Mouse (Mus musculus): ENCODE results near the gene Sh3tc1.

Sh3tc1 gene

DNA sequence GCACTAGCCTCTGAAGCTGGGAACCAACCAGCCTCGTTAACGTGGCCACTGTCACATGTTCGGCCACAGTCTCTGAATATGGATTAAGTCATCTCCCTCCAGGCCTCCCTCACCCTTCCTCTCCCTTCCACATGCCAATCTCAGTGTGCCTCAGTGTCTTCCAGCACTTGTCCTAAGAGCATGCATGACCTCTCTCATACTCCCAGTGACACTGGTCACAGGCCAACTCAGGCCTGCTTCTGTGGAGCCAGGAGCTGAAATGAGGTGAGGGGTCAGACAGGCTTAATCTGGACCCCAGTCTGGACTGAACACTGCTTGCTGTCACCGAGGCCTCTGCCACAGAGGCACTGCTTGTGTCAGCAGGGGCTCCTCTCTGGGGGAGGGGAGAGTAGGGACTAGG, 53.5 kb downstream of the Sh3tc1 start:
- no peak for DNase-seq (ENCODE audit: low read depth, low spot score)

DNA sequence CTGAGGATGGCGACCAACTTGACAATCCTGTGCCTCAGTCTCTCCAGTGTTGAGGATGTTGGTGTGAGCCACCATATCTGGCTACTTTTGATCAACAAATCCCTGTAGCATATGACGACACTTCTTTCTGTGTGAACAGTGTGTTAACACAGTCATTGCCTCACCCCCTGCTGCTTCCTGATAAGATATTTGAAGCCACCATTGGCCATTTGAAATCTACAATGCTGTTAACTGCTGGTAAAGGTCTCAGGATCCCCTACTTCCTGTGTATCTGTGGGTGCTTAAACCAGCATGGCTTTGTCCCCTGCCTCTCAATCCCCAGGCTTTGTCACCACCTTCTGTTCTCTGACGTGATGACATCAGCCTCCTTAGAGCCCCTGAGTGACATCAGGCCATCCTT, 54.7 kb downstream of the Sh3tc1 start:
- no peak for DNase-seq (ENCODE audit: low read depth, low spot score)

DNA sequence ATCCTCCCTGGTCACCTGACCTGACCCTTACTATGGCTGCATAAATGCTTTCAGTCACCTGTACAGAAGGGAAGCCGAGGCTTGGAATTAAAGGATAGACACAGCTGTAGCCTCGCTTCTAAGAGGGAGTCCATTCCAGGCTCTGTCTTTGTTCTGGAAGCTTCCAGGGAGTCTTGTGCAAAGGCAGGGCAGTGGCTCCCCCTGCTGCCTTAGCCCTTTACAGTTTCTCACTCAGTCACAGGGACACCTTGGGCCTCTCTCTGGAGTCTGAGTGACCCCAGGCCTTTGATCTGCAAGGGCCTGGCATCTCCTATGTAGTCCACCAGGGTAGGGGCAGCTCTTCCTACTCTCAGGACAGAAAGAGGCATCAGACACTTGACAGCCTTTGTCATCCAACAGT, 58.8 kb downstream of the Sh3tc1 start:
- DNase-seq (ENCODE audit: low read depth, low spot score) = peak; percentile 58

DNA sequence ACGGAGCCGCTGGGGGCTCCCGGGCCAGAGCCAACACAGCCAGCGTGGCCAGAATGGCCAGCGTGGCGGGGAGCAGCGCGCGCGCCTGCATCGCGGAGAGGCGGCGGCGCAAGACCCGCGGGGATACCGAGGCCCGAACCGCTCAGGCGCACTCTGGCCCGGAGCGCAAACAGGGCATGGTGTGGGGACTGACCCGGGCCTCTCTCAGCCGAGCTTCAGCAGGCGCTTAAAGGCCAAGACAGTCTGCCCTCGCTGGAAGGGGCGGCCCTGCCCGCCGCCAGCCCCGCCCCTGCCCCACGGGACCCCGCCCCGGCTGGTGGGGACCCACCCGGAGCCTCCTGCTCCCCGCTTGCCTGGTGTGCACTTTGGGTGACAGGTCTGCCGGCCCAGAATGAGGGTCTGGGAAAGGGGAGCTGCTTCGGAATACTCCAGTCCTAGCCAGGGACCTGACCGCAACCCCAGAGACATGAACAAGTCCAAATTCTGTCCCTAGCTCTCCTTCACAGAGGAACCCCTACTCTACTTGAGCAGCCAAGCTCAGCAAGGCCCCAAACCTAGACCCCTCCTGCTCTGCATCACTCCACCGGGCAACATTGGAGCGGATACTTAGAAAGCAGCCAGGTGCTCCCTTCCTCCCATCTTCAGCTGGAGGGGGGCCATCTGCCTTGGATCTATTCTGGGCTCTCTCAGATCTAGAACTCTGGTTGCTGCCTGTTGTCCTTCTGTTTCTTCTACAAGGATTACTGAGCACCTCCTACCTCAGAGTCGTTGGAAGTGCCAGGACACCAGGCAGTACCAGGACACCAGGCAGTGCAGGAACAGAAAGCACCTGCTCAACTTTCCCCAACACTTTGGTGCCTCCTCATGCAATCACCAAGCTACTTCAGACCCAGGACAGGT, 60.3 kb downstream of the Sh3tc1 start, which contains the start of gene Htra3:
Htra3 (minus strand) TSS at position 527 of the 900 bp plus-strand sequence.
- DNase-seq (ENCODE audit: low read depth, low spot score) = peak; percentile 65

DNA sequence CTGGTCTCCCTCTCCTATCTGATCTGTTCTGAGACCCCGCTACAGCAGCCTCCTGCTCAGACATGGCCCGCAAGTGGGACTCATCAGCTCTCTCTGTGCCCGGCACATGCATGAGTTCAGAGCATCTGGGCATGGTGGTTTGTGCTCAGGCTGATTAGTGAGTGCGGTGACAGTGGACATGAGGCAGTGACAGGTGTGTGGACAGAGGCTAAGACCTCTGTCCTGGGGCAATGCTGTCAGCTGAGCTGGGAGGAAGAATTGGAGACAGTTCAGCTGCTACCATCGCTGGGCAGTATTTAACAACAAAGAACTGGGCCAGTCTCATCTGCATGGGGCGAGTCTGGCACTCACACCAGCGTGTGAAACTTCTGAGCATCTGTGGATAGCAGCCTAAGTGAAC, 62.8 kb downstream of the Sh3tc1 start:
- no peak for DNase-seq (ENCODE audit: low read depth, low spot score)

DNA sequence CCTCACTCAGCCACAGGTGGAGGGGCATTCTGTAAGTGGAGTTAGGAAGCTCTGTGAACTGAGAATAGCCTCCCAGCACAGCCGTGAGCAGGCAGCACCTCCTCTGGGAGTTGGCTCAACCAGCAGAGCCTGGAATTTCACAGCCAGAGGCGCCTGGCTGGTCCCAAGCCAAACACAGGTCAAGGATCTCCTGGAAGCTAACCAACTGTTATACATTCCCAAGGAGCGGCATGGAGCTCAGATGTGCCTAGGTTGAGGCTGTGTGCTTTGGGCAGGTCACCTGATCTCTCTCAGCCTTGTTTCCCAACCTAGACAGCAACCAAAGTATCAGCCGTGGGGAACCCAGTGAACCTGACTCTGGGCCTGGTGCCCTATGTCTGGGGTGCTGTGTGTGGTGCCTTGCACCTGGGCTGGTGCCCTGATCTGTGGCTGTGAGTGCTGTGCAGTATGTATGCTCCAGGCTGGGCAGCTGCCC, 65.7 kb downstream of the Sh3tc1 start:
- no peak for DNase-seq (ENCODE audit: low read depth, low spot score)

DNA sequence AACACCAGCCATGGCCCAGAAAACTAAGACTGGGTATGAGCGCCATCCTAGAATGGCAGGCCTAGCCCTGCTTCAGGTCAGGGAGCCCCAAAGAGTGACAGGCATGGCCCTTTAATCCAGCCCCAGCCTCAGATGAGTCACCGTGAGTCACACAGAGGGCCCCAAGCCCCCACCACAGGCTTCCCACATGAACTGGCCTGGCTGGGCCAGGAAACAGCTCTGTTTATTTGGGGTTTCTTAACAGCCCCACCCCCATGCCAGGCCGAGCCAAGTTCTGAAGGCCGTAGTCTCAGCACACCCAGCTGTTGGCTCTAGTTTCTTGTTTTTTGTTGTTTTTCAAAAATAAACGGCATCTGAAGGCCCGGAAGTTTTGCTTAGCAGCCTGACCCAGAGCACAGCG, 66.7 kb downstream of the Sh3tc1 start:
- peak; percentile 69 for DNase-seq (ENCODE audit: low read depth, low spot score)

DNA sequence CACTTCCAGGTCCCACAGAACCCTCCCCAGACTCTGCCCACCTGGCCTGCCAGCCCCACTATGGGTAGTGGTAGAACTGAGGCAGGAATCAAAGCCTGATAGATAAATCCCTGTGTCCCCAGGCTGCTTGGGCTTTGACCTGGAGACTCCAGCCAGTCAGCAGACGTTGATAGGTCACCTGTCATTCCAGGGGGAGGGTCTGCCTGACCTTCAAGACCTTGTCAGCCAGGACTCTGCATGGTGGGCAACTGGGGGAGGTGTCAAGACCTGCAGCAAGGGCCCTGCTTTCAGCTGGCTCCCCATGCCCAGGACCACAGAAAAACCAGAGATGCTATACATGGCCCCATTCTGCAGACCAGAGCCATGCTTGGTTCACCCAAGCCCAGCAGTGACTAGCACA, 67.2 kb downstream of the Sh3tc1 start:
- no peak for DNase-seq (ENCODE audit: low read depth, low spot score)

DNA sequence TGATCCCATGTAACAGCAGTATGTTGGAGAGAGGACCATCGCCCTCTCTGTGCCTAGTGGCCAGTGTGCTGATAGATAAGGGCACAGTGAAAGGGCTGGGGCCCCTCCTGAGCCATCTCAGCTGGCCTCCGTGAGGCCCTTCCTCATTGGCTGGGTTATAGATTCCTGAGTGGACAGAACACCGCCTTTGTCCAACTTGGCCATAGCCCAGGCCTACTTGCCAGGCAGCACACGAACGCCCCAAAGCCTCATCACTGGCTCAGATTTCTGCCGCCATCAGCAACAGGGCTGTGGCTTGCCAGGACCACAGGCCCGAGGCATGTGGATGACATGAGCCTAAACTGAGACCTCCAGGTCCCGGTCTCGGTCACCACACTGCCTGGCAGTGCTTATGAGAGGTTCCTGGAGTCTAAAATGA, 68.3 kb downstream of the Sh3tc1 start:
- DNase-seq (ENCODE audit: low read depth, low spot score) = peak; percentile 90

DNA sequence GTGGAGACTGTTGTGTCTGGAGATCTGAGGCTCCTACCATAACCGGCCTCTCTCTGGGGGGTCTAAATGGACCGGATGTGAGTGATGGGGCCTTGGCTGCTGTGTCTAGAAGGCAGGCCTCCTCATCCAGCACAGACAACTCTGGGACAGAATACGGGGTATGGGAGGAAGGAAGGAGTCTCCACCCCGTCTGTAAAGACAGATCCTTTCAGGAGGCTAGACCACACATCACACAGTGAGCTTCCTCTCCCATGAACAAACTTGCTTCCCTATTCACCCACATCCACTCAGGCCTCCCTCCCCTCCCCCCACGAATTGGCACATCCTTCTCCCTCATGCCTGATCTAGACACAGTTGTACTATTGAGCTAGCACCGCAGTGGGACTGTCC, 69.4 kb downstream of the Sh3tc1 start:
- DNase-seq (ENCODE audit: low read depth, low spot score) = peak; percentile 66

DNA sequence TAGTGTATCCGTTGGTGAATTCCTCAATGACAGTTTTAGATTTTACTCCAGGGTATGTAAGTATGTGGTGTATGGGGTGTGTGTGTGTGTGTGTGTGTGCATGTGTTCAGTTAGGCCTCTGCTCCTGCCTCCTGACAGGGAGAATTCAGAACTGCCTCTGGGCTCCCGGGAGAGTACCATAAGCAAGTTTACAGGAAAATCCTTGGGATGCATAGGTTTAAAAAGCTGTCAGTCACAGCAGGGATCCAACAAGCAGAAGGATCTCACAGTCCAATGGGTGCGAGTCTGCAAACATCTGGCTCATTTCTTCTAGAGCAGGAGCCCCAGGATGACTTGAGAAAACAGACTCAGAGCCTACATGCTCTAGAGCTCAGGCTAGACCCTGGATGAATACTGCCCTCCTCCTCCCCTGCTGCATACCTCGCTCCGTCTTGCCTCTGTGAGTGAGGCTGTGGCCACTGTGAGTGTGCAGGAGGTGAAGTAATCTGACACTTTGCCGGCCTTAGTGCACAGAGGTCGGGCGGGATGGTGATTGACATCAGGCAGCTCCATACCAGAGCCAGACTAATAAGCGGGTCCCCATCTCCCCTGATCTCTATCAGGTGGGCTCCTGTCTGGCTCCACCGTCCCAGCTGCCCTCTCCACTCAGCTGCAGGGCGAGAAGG, 69.9 kb downstream of the Sh3tc1 start:
- DNase-seq (ENCODE audit: low read depth, low spot score) = no peak

DNA sequence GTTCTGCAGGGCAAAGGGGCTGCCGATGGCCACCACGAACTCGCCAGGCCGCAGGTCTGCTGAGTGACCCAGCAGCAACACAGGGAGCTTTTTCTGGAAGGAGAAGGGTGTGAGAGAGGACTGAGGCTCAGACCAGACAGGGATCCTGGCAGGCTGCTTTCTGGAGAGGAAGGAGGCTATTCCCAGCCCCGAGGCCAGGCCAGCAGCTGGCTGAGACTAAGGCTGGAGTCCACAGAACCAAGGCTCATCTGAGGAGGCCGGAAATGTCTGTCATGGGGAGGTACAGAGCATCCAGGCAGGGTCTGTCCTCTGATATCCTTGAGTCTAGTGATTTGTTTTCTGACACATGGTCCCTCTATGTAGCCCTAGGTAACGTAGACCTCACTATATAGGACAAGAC, 73.6 kb downstream of the Sh3tc1 start:
- no peak for DNase-seq (ENCODE audit: low read depth, low spot score)

DNA sequence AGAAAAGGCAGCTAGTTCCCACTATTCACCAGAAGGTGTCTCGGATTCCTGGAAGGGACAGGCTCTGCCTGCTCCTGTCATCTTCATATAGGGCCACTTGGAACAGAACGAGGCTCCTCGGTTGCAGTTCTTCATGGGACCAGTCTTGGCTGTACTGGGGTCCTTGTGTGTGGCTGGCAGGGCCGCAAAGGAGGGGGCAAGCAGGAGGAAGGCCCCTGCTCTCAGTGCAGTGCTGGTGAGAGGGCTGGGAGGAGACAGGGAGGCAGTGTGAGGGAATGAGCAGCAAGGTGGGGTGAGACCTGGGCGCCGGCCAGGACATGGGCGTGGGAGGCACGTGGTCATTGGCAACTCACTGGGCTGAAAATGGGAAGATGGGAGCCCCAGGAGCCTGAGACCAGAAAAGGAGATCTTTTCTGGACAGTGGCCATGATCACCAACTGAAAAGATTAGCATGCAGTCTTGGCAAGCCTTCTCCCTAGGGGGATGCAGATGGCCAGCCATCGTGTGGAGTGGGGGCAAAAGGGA, 77.7 kb downstream of the Sh3tc1 start:
- no peak for DNase-seq (ENCODE audit: low read depth, low spot score)

DNA sequence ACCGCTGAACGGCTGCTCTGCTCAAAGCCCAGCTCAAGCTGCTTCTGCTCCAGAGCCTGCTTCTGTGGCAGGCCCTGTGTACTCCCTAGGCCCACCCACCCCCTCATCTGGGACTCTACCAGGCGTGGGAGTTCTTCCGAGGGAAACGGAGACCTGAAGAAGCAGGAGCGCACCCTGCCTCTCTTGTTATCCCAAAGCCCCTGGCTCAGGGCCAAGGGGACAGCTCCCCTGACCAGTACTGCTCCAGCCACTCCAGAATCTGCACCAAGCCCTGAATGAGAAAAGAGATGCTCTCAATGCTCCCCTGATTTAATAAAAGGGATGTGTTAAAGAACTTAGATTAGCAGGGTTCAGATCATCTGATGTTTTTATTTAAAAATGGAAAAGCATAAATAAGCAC, 78.6 kb downstream of the Sh3tc1 start:
- DNase-seq (ENCODE audit: low read depth, low spot score) = no peak

DNA sequence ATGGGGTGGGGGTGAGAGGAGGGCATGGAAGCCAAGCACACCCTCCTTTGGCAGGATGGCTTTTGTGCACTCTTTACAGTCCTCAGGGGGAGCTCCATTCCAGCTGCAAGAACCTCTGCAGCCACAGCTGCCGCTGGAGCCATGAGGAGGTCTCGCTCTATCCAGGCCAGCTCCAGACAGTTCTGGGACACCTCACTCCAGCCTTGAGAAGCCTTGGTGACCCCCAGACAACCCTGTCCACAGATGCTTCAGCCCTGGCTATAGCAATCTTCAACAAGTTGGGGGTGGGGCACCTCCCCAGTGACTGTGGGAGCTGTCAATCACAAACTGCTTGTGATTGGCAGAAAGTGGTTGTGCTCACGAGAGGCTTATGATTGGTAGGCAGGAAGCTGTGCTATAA, 80.3 kb downstream of the Sh3tc1 start:
- DNase-seq (ENCODE audit: low read depth, low spot score) = no peak

DNA sequence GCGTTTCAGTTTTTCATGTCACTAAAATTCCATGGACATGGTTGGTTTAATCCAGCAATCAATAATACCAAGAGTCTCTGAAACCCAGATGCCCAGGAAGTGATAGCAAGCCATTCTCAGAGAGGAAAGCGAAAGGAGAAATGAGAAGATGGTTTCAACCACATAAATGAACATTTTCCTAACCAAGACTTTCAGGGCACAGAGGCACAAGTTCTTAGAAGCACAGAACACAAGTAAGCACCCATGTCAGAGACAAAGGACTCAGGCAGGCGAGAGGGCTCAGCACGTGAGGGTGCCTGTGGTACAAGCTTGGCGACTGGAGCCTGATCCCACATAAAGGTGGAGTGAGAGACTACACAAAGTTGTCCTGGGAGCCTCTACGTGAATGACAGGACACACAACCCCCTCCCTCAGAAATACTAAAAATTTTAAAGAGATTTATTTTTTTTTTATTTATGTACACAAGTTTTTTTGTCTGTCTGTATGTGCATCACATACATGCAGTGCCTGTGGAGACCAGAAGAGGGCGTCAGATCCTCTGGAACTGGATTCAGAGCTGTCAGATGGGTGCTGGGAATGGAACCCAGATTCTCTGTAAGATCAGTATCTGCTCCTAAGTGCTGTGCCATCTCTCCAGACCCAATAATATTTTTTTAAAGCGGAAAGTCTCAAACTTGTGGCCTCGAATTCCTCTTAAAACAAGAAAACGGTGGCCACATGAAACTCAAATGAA, 83.9 kb downstream of the Sh3tc1 start:
- no peak for DNase-seq (ENCODE audit: low read depth, low spot score)

DNA sequence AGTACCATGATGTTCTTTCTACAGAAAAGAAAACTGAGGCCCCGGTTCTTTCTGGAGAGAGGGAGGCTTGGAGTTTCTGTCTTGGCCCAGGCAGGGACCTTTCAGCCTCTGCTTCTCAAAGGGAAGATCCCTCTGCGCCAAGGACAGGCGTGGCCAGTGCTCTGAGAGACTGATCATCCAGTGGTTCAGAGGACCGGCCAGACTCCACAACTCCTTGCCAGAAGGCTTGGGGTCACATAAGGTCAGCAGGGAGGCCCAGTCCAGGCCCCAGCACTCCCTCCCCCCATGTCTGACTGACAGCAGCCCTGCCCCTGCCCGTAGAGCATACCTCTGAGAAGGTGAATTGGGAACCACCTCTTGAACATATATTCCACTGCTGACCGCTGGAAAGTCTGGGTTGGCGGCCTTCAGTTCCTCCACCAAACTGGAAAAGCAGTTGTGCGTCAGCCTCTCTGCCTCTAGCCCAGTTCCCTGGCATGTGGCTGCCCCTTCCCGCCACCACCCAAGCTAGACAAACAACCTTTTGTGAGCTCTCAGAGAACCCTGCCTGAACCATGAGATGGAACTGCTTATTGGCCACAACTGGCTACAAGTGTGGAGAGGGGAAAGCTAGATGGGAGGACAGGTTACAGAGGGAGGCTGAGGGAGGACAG, 85.9 kb downstream of the Sh3tc1 start:
- peak; percentile 53 for DNase-seq (ENCODE audit: low read depth, low spot score)

DNA sequence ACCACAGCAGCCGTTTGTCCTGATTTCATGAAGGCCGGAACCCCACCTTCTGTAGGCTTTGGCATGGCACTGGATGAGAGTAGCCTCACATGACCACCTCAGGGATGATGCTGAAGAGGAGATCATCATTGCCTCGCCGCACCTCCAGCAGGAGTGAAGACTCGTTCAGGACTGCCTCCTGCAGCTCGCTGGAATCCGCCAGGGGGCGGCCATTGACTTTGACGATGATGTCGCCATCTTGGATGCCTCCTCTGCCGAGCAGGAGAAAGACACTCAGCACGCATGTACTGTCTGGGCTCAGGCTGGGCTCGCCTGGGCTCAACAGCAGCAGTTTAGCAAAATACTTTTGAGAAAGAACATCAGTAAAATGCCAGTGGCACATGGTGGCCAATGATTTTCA, 86.9 kb downstream of the Sh3tc1 start:
- DNase-seq (ENCODE audit: low read depth, low spot score) = no peak

DNA sequence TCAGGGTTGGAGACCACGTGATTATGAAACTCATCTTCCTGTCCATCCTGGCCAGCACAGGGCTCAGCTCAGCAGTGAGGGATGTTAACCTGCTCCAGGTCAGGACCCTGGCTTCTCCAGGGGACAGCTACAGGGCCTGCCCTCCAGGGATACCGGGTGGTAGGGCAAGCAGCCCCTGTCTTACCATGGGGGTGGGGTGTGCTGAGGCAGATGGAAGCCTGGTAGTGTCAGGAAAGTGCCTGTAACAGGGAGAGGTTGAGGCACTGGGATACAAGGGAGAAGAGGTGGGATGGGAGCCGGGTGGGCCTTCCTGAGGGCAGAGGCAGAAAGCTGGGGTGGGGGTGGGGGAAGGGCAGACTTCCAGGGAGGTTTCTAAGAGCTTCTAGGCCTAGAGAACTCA, 87.5 kb downstream of the Sh3tc1 start:
- no peak for DNase-seq (ENCODE audit: low read depth, low spot score)

DNA sequence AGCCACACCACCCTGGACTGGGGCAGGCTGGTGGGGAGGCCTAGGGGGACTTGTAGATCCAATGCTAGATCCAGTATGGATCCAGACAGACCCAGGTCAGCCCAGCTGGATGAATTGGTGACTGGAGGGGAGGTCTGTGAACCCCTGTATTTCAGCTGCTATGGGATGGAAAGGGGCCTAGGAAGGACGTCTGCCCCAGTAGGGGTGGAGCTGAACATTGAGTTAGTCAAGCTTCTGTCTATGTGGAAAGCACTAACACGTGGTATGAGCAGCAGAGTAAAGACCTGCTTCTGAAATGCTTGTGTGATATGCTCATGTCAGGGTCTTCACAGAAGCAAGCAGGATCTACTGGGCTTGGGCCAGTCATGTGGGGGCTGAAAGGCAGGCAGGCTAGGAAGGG, 91.6 kb downstream of the Sh3tc1 start:
- DNase-seq (ENCODE audit: low read depth, low spot score) = no peak

DNA sequence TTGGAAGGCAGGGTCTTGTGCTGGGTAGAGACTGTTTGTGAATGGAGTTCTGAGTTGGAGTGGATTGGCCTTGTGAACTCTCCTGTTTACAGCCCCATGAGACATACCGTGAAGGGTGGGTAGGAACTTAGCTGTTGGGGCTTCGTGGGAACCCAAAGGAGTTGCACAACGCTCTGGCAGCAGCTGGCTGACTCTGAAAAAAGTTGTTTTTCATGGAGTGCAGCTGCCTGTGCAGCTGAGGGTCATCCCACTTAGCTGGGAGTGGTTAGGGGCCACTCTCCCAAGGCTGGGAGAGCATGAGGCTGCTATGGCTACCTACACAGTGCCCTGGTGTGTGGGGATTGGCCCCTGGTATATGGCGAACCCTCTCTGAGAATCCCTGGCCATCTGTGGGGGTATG, 92.2 kb downstream of the Sh3tc1 start:
- no peak for DNase-seq (ENCODE audit: low read depth, low spot score)

Data from brain, adult 2 months (tissue).